Mouse (Mus musculus): ENCODE results near the gene Ruvbl2.

Gene Ruvbl2

DNA sequence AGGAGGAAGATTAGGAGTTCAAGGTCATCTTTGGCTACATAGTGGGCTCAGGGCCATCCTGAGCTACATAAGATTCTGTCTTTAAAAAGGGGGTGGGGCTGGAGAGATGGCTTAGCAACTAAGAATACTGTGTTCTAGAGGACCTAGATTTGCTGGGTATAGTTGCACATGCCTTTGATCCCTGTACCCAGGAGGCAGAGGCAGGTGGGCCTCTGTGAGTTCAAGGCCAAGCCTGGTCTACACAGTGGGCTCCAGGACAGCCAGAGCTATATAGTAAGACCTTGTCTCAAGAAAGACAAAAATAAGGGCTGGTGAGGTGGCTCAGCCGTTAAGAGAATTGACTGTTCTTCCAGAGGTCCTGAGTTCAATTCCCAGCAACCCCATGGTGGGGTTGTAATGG lies 12.1 kb upstream of the Ruvbl2 start:
- TF ChIP-seq GATA4 (IDR thresholded peaks at IDR 0.05; ENCODE audit: insufficient replicate concordance, low read length): no peak

DNA sequence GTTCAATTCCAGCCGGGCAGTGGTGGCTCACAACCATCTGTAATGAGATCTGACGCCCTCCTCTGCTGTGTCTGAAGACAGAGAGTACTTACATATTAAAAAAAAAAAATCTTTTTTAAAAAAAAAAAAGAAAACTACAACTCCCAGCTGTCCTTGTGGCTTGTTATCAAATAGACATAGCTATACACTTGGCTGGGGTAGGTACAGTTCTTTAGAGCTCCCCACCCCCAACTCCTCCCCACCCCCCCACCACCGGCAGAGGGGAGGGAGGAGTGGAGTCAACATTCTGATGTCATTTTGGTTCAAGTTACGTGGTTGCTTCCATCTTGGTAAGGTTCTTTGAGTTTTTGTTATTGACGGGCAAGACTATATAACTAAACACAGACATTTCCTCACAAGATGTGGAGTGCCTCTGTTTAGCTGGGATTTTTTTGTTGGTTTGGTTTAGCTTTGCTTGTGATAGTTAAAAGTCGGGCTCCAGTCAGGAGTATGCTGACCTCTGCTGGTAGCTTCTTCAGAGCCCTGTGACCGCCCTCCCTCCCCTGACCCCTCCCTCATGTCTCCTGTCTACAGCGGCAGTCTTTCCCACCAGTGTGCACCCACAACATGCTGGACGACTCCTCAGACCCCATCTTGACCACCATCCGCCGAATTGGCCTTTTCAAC lies 9.6 kb upstream of the Ruvbl2 start:
- no peak for TF ChIP-seq GATA4 (IDR thresholded peaks at IDR 0.05; ENCODE audit: insufficient replicate concordance, low read length)

DNA sequence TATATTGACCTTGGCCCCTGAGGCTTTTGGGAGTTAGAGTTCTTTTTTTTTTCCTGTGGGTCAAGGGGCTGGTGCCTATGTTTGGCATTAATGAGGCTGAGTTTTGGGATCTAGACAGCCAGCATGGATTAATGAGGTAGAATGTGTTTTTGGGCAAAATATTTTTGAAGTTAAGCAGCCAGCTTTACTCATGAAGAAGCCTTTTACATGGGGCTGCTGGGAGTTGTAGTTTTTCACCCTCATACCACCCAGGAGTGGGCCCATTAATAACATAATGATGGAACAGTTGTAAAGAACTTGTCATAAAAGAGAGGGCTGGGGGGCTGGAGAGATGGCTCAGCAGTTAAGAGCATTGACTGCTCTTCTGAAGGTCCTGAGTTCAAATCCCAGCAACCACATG lies 8.7 kb upstream of the Ruvbl2 start:
- no peak for TF ChIP-seq GATA4 (IDR thresholded peaks at IDR 0.05; ENCODE audit: insufficient replicate concordance, low read length)

DNA sequence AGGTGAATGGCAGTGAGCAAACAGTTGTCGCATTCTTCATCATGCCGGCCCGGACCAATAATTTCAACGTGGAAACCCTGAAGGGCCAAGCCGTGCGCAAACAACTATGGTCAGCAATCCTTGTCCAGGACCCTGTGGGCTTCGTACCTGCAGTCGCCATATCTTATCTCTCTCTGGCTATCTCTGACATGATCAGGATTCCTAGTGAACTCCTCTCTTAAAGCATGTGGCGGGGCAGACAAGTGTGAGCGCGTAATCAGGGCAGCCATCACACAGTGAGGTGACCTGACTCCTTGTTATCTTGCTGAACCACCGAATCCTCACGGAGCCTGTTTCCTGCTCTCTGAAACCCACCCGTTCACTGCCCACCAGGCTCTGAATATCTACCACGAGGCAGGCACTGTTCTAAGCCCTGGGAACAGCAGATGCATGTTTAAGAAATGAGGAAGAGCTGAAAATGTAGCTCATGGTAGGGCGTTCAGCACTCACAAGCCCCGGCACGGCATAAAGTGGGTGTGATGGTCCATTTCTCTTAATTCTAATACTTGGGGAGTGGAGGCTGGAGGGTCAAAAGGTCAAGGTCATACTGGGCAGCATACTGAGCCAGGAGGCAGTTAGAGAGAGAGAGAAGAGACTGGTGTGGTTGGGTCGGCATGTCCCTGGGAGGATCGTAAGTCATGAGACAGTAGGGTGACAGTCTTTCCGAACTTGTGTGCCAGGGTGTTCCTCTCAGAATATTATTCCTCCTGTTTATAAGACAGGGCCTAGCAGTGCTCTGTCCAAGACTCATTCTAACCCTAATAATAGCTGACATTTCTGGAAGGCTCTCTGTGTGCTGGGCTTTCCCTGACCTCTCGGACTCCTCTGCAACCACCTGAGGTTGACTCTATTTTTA lies 5.9 kb upstream of the Ruvbl2 start:
- TF ChIP-seq GATA4 (IDR thresholded peaks at IDR 0.05; ENCODE audit: insufficient replicate concordance, low read length): no peak

DNA sequence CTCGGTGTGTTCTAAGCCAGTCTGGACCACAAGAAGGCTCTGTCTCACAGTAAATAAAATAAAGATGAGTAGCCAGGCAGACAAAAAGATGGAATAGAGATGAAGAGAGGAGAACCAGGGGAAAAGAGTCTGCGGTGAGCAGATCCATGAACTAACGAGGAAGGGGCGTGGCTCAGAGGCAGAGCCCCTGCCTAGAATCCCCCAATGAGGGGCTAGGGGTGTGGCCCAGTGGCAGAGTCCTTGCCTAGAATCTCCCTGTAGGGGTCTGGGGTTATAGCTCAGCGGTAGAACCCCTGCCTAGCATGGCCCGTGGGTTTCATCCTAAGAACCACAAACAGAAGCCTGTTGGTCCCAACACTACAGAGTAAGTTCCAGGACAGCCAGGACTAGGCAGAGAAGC lies 850 bp downstream of the Ruvbl2 start:
- TF ChIP-seq GATA4 (IDR thresholded peaks at IDR 0.05; ENCODE audit: insufficient replicate concordance, low read length): no peak

DNA sequence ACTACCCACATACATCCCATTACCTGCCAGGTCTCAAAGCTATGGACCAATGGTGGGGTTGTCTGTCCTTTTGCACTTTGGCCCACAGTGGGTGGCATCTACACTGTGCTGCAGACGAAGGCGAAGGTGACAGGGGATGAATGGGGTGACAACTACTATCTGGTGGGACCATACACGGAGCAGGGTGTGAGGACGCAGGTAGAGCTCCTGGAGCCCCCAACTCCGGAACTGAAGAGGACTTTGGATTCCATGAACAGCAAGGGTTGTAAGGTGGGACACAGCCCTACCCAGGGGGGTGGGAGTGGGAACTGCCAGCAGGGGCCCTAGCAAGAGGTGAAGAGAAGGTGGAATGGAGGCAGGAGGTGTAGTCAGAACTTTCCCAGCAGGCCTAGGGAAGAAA lies 1.5 kb downstream of the Ruvbl2 start:
- TF ChIP-seq GATA4 (IDR thresholded peaks at IDR 0.05; ENCODE audit: insufficient replicate concordance, low read length): no peak

DNA sequence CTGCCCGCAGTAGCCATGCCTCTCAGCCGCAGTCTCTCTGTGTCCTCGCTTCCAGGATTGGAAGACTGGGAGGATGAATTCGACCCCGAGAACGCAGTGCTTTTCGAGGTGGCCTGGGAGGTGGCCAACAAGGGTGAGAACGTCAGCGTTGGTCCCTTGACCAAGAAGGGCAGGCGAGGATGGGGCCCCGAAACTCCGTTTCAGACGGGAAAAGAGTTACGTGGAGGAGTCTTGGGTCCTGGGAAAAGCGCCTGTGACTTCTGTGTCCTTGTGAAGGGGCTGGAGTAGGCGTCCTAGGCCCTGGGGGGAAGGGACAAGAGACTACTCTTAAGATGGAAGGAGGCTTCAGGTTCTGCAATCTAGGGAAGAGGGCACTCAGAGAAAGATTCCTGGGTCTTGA lies 2.9 kb downstream of the Ruvbl2 start:
- no peak for TF ChIP-seq GATA4 (IDR thresholded peaks at IDR 0.05; ENCODE audit: insufficient replicate concordance, low read length)

DNA sequence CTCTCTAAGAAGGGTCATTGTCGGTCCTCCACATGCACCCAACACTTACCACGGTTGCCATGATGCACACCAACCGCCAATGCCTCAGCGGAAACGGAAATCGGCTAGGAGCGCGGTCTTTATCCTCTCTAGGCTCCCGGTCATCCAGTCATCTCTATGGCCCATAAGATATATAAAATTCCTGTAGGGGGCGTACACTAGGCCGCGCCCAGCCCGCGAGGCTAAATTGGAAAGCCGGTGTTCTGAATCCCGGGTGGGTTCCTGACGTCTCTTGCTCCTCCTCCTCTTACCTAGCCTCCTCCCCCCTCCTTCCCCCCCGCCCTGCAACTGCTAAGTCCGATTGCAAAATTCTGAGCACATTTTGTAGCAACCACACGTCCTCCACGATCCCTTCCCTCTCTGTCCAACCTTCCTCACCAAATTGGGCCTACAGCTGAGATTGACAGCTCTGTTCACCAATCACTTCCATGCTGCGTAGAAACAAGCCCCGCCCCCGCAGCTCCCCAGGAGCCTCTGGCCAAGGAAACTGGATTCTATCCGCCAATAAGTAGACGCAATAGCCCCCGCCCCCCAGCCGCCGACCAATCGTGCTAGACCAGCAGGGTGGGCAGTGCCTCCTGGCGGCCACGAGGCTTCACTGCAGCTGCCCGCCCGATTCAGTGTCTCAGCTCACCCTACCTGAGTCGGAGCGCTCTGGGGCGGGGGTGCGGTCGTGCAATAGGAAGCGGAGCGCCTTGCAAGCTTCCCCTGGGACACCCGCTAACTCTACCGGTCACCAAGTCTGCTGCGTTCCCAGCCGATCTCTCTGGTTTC lies 3.5 kb downstream of the Ruvbl2 start, which contains the start of gene Gys1:
TSS of gene Gys1 (plus strand) at position 642 of the 813 bp plus-strand sequence.
- TF ChIP-seq GATA4 (IDR thresholded peaks at IDR 0.05; ENCODE audit: insufficient replicate concordance, low read length): no peak; the same call in 1 of the 2 replicates

DNA sequence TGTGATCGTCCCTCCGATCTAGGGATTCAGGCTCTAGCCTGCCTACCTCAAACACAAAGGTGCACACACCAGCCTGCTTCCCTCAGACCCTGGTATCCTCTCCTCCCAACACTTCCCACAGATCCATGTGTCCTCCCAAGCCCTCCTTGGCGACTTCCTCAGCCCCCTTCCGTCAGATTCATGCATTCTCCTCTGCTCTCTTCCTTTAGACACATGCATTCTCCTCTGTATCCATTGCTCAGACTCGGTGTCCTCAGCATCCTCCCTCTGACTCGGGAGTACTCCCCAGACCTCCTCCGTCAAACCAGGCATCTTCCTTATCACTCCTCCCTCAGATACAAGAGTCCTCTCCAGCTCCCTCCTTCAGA lies 4.1 kb downstream of the Ruvbl2 start:
- TF ChIP-seq GATA4 (IDR thresholded peaks at IDR 0.05; ENCODE audit: insufficient replicate concordance, low read length): no peak

DNA sequence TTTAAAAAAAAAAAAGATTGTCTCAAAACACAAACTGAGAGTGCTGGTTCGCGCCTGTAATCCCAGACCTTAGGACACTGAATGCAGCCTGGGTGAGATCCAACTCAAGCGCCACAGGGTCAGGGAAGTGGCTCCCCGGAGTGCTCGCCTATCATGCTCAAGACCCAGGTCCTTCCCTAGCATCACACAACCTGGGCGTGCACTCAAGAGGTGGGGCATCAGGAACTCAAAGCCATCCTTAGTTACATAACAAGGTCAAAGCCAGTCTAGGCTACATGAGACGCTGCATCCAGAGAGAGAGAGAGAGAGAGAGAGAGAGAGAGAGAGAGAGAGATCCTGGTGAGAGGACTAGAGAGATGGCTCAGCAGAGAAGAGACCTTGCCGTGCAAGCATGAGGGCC lies 11.3 kb downstream of the Ruvbl2 start:
- TF ChIP-seq GATA4 (IDR thresholded peaks at IDR 0.05; ENCODE audit: insufficient replicate concordance, low read length): no peak

DNA sequence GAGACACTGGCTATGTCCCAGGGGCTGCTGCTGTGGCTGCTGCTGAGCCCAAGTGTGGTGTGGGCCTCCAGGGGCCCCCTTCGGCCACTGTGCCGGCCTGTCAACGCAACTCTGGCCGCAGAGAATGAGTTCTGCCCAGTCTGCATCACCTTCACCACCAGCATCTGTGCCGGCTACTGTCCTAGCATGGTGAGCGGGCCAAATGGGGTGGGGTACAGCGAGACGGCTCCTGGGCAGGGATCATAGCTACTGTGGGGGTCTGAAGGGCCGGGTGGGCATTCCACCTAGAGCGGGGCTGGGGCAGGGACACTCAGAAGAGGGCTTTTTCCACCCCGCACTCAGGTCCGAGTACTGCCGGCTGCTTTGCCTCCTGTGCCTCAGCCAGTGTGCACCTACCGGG lies 16.7 kb downstream of the Ruvbl2 start:
- no peak for TF ChIP-seq GATA4 (IDR thresholded peaks at IDR 0.05; ENCODE audit: insufficient replicate concordance, low read length)

DNA sequence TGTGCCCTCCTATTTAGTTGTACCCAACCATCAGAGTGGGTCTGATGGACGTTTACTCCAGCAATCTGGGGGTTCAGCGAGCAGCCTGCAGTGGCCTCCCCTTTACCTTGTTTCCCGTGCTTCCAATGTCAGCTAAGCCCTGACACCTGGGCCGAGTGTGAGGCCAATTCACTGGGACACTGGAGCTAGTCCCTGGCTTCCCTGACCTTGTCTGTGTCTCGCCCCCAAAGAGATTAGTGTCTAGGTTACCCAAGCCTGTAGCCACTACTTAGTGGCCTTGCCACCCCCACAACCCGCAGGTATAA lies 17.3 kb downstream of the Ruvbl2 start, which contains the start of gene Lhb:
TSS of gene Lhb (plus strand) at position 206 of the 305 bp plus-strand sequence.
- no peak for TF ChIP-seq GATA4 (IDR thresholded peaks at IDR 0.05; ENCODE audit: insufficient replicate concordance, low read length)

DNA sequence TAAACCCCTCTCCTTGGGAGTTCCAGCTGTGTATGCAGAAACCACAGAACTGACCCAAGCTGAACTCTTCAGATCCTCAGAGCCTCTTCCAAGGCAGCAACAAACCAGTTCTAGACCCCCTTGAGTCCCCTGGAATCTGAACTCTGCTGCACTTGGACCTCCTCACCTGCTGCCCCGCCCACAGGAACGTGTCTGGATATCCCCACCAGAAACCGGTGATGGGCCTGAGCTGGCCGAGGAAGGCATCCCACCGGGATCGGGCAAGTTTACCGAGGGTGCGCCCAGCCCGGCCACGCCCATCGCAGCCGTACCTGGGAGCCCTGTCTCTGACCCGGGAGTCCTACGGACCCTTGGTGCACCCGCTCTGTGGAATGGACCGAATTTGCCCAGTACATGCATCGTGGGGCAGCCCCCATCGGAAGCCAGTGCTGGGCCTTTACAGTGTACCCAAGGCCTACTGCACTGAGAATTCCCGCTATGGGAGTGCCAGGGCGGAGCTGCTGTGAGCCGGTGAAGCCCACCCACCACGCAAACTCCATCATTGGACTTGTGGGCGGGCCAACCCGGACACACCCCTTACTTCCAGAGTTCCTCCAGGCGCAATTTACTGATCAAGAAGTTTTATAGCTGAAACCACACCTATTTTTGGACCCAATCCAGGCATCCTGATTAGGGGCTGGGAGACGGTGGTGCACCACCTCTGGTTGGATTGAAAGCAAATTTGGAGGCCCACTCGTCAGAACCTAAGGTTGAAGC lies 17.9 kb downstream of the Ruvbl2 start:
- no peak for TF ChIP-seq GATA4 (IDR thresholded peaks at IDR 0.05; ENCODE audit: insufficient replicate concordance, low read length)

DNA sequence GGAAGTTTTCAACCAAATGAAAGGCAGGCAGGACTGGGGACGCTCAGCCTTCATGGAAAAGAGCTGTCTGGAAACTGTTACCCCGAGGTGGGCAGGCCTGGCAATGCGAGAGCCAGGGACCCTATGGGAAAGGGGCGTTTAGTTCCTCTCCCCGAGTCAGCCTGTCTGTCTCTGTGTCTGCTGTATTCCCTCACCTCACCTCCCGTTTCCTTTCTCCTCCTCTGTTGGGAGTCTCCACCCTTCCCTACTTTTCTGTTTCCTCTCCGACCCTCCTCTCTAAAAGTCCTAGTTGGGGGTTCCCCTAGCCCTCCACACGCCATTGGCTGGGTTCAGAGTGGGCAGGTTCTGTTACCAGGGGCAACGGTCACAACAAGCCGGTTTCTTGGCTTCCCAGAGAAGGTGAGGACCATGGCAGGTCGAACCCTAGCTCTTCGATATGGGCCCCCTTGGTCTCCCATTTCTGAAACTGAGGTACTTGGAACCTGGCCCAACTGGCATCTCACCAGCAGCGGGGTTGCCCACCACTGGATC lies 19.9 kb downstream of the Ruvbl2 start:
- TF ChIP-seq GATA4 (IDR thresholded peaks at IDR 0.05; ENCODE audit: insufficient replicate concordance, low read length): no peak

DNA sequence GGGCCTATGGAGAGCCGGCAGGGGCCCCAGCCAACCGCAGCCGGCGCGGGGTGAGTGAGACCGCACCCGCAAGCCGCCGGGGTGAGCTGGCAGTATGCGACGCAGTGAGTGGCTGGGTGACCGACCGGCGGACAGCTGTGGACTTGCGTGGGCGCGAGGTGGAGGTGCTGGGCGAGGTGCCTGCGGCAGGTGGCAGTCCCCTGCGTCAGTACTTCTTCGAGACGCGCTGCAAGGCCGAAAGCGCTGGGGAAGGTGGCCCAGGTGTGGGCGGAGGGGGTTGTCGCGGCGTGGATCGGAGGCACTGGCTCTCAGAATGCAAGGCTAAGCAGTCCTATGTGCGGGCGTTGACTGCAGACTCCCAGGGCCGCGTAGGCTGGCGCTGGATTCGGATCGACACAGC lies 22.3 kb downstream of the Ruvbl2 start:
- TF ChIP-seq GATA4 (IDR thresholded peaks at IDR 0.05; ENCODE audit: insufficient replicate concordance, low read length): no peak

All from liver, adult (tissue).